Mouse (Mus musculus): Measurements from ENCODE around the gene Tnfaip8l2. TPM values are rescaled to one million over a fixed set of nuclear protein-coding genes. Genes with fewer than 3 reads are reported as not detected.
"Not testable (repeated sequence)": the region's sequence is repeated elsewhere in the genome, so short reads cannot be mapped to it uniquely, and the experiment has no call there.

Gene Tnfaip8l2
- polyA plus RNA-seq, 1 experiment from 2014 or later = 2.1 TPM

- H3K4me2 ChIP-seq (replicated peaks; ENCODE audit: low read depth, low read length) = no peak overlapping the region
- ATAC-seq (ENCODE audit: low FRiP score, low TSS enrichment) = no peak
- no peak overlapping the region for H3K9ac ChIP-seq (ENCODE audit: low read depth, low read length)
- H3K4me3 ChIP-seq (ENCODE audit: low read length) = no peak overlapping the region
- no peaks in the 10 kb centered on the region for H3K4me1 ChIP-seq (ENCODE audit: control insufficient read depth, insufficient read depth, low read length)
- no peaks in the 10 kb centered on the region for H3K9me3 ChIP-seq (ENCODE audit: control insufficient read depth, low read length)
- H3K27me3 ChIP-seq (ENCODE audit: control insufficient read depth, insufficient read depth, low read length) = no peaks in the 10 kb centered on the region
- no peaks in the 10 kb centered on the region; the same call in 1 of the 2 replicates for H3K36me3 ChIP-seq (ENCODE audit: control insufficient read depth, insufficient read depth, low read length)
- no peak overlapping the region for H3K27ac ChIP-seq (ENCODE audit: low read depth, low read length)
- 94% methylated on average over 9 of the region's 9 CpGs for WGBS
Measured at GRCm38 (mm10) chr3:95141474-95141873, 686 bp downstream of the Tnfaip8l2 start.

DNA sequence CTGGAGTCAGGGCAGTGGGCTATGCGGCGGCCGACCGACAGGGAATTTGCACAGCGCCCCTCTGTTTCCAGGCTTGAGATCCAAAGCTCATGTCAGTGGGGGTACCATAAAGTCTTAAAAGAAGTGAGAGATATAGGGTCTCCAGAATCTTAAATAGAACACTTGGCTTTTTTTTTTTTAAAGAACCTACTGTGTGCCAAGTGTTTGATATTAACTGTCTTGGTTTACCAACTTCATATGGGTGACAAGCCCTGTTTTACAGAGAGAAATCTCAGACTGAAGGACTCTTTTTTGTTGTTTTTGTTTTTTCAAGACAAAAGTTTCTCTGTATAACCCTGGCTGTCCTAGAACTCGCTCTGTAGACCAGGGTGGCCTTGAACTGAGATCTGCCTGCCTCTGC, 1.4 kb downstream of the Tnfaip8l2 start:
- H3K4me2 ChIP-seq (replicated peaks; ENCODE audit: low read depth, low read length) = no peak overlapping the region
- no peaks in the 10 kb centered on the region for H3K9me3 ChIP-seq (ENCODE audit: control insufficient read depth, low read length)
- no peak overlapping the region for H3K9ac ChIP-seq (ENCODE audit: low read depth, low read length)
- H3K36me3 ChIP-seq (ENCODE audit: control insufficient read depth, insufficient read depth, low read length) = no peaks in the 10 kb centered on the region; the same call in 1 of the 2 replicates
- no peaks in the 10 kb centered on the region for H3K4me1 ChIP-seq (ENCODE audit: control insufficient read depth, insufficient read depth, low read length)
- H3K27ac ChIP-seq (ENCODE audit: low read depth, low read length) = no peak overlapping the region
- H3K27me3 ChIP-seq (ENCODE audit: control insufficient read depth, insufficient read depth, low read length) = no peaks in the 10 kb centered on the region
- ATAC-seq (ENCODE audit: low FRiP score, low TSS enrichment) = no peak
- H3K4me3 ChIP-seq (ENCODE audit: low read length) = no peak overlapping the region
- 89% methylated on average over 6 of the region's 6 CpGs for WGBS

DNA sequence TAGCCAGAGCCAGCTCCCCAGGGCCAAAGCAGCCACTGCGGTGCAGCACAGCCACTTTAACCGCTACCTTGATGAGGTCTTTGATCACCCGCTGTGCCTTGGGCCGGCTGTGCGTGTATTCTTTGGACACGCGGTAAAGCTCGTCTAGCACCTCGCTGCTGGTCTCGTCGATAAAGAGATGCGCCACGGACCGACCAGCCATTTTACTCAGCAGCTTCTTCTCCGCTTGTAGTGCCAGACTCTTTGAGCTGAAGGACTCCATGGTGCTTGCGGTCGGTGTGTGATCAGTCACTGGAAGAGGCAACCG, 1.9 kb downstream of the Tnfaip8l2 start:
- no peak overlapping the region for H3K4me2 ChIP-seq (replicated peaks; ENCODE audit: low read depth, low read length)
- 63% methylated on average over 18 of the region's 18 CpGs for WGBS
- no peaks in the 10 kb centered on the region for H3K27me3 ChIP-seq (ENCODE audit: control insufficient read depth, insufficient read depth, low read length)
- H3K9ac ChIP-seq (ENCODE audit: low read depth, low read length) = no peak overlapping the region
- no peak overlapping the region for H3K4me3 ChIP-seq (ENCODE audit: low read length)
- no peaks in the 10 kb centered on the region; the same call in 1 of the 2 replicates for H3K36me3 ChIP-seq (ENCODE audit: control insufficient read depth, insufficient read depth, low read length)
- H3K27ac ChIP-seq (ENCODE audit: low read depth, low read length) = no peak overlapping the region
- H3K4me1 ChIP-seq (ENCODE audit: control insufficient read depth, insufficient read depth, low read length) = 0 out of 2 replicates have a peak, but pooled peaks cover 4% of the 10 kb centered on the region
- no peak for ATAC-seq (ENCODE audit: low FRiP score, low TSS enrichment)
- H3K9me3 ChIP-seq (ENCODE audit: control insufficient read depth, low read length) = no peaks in the 10 kb centered on the region

DNA sequence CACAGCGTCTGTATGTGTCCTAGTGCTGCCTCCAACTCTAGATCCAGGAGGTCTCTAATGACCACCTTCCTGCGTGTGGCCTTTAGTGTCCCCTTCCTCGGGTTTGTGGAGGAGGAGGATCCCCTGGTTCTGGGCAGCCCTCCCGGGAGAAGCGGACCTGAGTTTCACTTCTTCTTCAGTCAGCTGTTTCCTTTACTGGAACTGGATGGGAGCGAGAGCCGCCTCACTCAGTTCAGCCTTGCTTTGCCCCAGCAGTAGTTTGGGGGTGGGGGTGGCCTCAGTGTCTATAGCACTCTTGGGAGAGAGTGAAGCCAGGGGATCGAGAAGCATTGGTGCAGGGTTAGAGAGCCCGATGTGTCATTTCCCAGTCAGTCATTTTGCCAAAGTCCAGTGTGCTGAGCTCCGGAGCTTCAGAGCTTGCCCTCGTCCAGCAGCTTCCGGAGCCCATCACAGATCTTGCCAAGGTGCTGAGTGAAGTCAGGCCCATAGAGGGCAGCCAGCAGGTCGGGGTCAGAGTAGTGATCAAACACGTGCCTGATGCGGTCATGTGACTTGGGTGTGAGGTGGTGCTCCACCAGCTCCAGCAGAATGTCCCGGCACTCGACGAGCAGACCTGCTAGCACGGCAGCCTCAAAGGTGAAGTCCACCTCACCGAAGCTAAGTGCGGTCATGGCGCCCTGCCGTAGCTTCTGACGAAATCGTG, 2.4 kb downstream of the Tnfaip8l2 start:
- no peaks in the 10 kb centered on the region for H3K27me3 ChIP-seq (ENCODE audit: control insufficient read depth, insufficient read depth, low read length)
- ATAC-seq (ENCODE audit: low FRiP score, low TSS enrichment) = no peak
- H3K9me3 ChIP-seq (ENCODE audit: control insufficient read depth, low read length) = no peaks in the 10 kb centered on the region
- H3K9ac ChIP-seq (ENCODE audit: low read depth, low read length) = no peak overlapping the region
- H3K4me2 ChIP-seq (replicated peaks; ENCODE audit: low read depth, low read length) = no peak overlapping the region
- no peak overlapping the region for H3K4me3 ChIP-seq (ENCODE audit: low read length)
- WGBS = 73% methylated on average over 25 of the region's 25 CpGs
- H3K27ac ChIP-seq (ENCODE audit: low read depth, low read length) = no peak overlapping the region
- H3K4me1 ChIP-seq (ENCODE audit: control insufficient read depth, insufficient read depth, low read length) = 0 out of 2 replicates have a peak, but pooled peaks cover 6% of the 10 kb centered on the region
- H3K36me3 ChIP-seq (ENCODE audit: control insufficient read depth, insufficient read depth, low read length) = no peaks in the 10 kb centered on the region; the same call in 1 of the 2 replicates

DNA sequence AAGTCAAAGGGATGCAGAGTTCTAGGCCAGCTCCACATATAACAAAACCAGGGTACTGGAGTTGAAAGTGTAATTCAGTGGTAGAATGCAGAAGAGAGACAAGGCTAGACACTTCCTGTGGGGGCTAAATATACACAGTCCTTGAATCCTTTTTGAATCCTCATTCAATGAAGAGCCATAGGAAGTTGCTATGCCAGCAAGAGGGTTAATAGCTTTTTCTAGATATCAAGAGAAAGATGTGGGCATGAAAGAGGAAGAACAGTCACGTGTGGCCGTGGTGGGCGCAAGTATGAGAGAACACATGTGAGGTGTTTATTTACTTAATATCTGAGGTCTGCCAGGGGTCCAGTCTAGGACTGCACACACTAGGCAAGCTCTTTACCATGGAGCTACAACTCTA, 5.8 kb downstream of the Tnfaip8l2 start:
- no peak for ATAC-seq (ENCODE audit: low FRiP score, low TSS enrichment)
- 97% methylated on average over 3 of the region's 3 CpGs for WGBS
- no peak overlapping the region for H3K4me3 ChIP-seq (ENCODE audit: low read length)
- H3K27ac ChIP-seq (ENCODE audit: low read depth, low read length) = no peak overlapping the region
- H3K36me3 ChIP-seq (ENCODE audit: control insufficient read depth, insufficient read depth, low read length) = no peaks in the 10 kb centered on the region; the same call in 1 of the 2 replicates
- H3K4me1 ChIP-seq (ENCODE audit: control insufficient read depth, insufficient read depth, low read length) = peaks cover 10% of the 10 kb centered on the region
- no peaks in the 10 kb centered on the region for H3K9me3 ChIP-seq (ENCODE audit: control insufficient read depth, low read length)
- H3K27me3 ChIP-seq (ENCODE audit: control insufficient read depth, insufficient read depth, low read length) = no peaks in the 10 kb centered on the region
- no peak overlapping the region for H3K9ac ChIP-seq (ENCODE audit: low read depth, low read length)
- H3K4me2 ChIP-seq (replicated peaks; ENCODE audit: low read depth, low read length) = no peak overlapping the region

DNA sequence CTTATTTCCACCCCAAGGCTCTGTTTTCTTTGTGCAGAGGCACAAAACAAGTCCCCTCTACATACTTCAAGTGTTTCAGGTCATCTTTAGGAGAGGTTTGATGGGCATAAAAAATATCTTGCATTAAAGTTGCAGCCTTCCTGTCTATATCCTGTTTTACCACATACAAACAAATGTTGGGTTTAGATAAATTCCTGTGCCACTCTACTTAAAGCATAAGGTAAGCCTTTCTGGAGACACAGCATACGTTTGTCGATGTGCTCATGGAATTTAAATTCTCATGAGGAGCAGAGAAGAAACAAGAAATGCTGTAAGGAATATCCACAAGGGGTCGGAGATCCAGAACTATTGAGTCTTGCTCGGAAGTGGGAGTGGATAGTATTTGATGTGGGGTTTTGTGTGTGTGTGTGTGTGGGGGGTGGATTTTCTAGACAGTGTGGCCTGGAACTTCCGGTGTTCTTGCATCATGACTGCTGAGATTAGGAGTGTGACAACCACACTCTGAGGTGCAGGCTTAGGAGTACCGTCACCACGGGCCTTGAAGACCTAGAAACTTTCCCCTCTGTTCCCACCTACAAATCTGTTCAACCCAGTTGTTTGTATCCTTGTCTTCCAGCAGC, 6.6 kb downstream of the Tnfaip8l2 start:
- peak; percentile 2; the same call in 1 of the 2 replicates for ATAC-seq (ENCODE audit: low FRiP score, low TSS enrichment)
- H3K27ac ChIP-seq (ENCODE audit: low read depth, low read length) = no peak overlapping the region
- peaks cover 10% of the 10 kb centered on the region for H3K4me1 ChIP-seq (ENCODE audit: control insufficient read depth, insufficient read depth, low read length)
- 87% methylated on average over 7 of the region's 7 CpGs for WGBS
- H3K4me3 ChIP-seq (ENCODE audit: low read length) = peak overlapping the region; percentile 29
- peak overlapping the region; percentile 44 for H3K4me2 ChIP-seq (replicated peaks; ENCODE audit: low read depth, low read length)
- H3K36me3 ChIP-seq (ENCODE audit: control insufficient read depth, insufficient read depth, low read length) = no peaks in the 10 kb centered on the region; the same call in 1 of the 2 replicates
- H3K9me3 ChIP-seq (ENCODE audit: control insufficient read depth, low read length) = no peaks in the 10 kb centered on the region
- H3K9ac ChIP-seq (ENCODE audit: low read depth, low read length) = no peak overlapping the region
- H3K27me3 ChIP-seq (ENCODE audit: control insufficient read depth, insufficient read depth, low read length) = no peaks in the 10 kb centered on the region

DNA sequence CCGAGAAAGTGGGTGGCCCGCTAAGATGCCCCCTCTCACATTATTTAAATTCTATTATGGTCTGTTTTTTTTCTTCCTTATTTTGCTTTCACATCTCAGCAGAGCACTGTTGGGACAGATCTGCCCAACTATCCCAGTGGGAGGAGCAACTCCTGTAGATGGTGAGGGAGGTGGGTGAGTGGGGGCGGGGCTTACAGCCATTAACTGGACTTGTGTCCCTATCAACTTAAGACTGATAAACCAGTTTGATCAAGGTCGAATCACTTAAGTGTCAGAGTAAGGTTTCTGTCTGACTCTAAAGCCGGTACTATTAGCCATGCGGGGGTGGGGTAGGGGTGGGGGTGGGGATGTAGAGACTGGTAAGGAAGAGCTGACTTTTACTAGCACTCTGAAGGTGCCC, 7.1 kb downstream of the Tnfaip8l2 start:
- H3K4me3 ChIP-seq (ENCODE audit: low read length) = peak overlapping the region; percentile 29
- H3K27me3 ChIP-seq (ENCODE audit: control insufficient read depth, insufficient read depth, low read length) = no peaks in the 10 kb centered on the region
- ATAC-seq (ENCODE audit: low FRiP score, low TSS enrichment) = peak; percentile 58
- peaks cover 13% of the 10 kb centered on the region for H3K4me1 ChIP-seq (ENCODE audit: control insufficient read depth, insufficient read depth, low read length)
- H3K27ac ChIP-seq (ENCODE audit: low read depth, low read length) = no peak overlapping the region
- H3K9ac ChIP-seq (ENCODE audit: low read depth, low read length) = peak overlapping the region; percentile 37; the same call in 1 of the 2 replicates
- H3K4me2 ChIP-seq (replicated peaks; ENCODE audit: low read depth, low read length) = peak overlapping the region; percentile 44
- WGBS = 18% methylated on average over 6 of the region's 6 CpGs
- H3K36me3 ChIP-seq (ENCODE audit: control insufficient read depth, insufficient read depth, low read length) = peaks cover 4% of the 10 kb centered on the region; the same call in 1 of the 2 replicates
- no peaks in the 10 kb centered on the region for H3K9me3 ChIP-seq (ENCODE audit: control insufficient read depth, low read length)

DNA sequence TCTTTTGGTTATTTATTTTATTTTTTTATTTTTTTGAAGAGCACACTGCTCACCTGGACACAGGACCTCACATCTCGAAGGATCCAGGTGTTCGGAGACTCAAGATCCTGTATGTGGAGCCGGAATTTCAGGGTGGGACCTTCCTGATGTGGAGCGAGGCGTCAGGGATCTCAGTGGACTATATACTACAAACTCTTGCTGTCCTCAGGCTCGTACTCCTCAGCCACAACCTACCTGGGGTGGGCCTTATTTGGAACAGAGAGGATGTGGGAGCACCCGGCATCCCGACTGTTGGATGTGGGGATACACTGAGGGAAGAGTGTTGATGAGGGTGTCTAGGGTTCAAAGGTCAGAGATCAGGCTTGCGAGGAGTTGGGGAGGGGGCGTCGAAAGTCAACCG, 8.0 kb downstream of the Tnfaip8l2 start:
- not testable (repeated sequence) for H3K27me3 ChIP-seq (ENCODE audit: control insufficient read depth, insufficient read depth, low read length); H3K36me3 ChIP-seq (ENCODE audit: control insufficient read depth, insufficient read depth, low read length); H3K9me3 ChIP-seq (ENCODE audit: control insufficient read depth, low read length); H3K9ac ChIP-seq (ENCODE audit: low read depth, low read length); H3K4me2 ChIP-seq (replicated peaks; ENCODE audit: low read depth, low read length); H3K27ac ChIP-seq (ENCODE audit: low read depth, low read length)
- peak overlapping the region; percentile 67 for H3K4me3 ChIP-seq (ENCODE audit: low read length)
- WGBS = no CpG with 5 or more reads among the region's 12 CpGs
- peak; percentile 33 for ATAC-seq (ENCODE audit: low FRiP score, low TSS enrichment)
- peaks cover 22% of the 10 kb centered on the region for H3K4me1 ChIP-seq (ENCODE audit: control insufficient read depth, insufficient read depth, low read length)

DNA sequence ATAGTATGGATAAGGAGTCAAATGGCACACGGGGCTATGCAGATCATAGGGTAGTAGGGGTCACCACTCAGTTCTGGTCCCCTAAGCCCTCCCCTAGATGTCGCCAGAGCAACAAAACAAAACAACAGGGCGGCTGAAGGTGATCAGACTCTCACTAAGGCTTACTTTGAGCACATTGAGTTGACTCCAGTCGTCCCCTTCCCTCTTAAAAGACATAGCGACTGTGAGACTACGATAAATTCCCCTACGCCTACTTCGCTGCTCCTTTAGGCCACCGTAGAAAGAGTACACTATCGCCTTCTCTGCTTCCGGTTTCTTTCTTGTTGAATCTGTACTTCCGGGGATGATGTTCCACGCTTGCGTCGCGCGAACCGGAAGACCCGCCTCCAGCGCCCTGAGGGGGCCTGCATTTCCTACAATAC, 8.5 kb downstream of the Tnfaip8l2 start, which contains the start of the genes Scnm1 and Lysmd1:
Scnm1 (minus strand) TSS at position 332 of the 422 bp plus-strand sequence.
Lysmd1 (plus strand) TSS at position 409 of the 422 bp plus-strand sequence.
- WGBS = under 1% methylated on average over 20 of the region's 20 CpGs
- Histone ChIP-seq H3K4me2 (replicated peaks; ENCODE audit: low read depth, low read length) (peak within 1 kb of the TSS; percentile 73), H3K4me1 (ENCODE audit: control insufficient read depth, insufficient read depth, low read length) (peaks cover 23% of the 10 kb centered on the region), H3K27me3 (ENCODE audit: control insufficient read depth, insufficient read depth, low read length) (no peaks in the 10 kb centered on the region), H3K36me3 (ENCODE audit: control insufficient read depth, insufficient read depth, low read length) (peaks cover 4% of the 10 kb centered on the region; the same call in 1 of the 2 replicates), H3K4me3 (ENCODE audit: low read length) (peak within 1 kb of the TSS; percentile 67), H3K27ac (ENCODE audit: low read depth, low read length) (peak within 1 kb of the TSS; percentile 9; the same call in 1 of the 2 replicates), H3K9me3 (ENCODE audit: control insufficient read depth, low read length) (no peaks in the 10 kb centered on the region), H3K9ac (ENCODE audit: low read depth, low read length) (peak within 1 kb of the TSS; percentile 68)
- ATAC-seq (ENCODE audit: low FRiP score, low TSS enrichment) = peak; percentile 84
